Mouse (Mus musculus): ENCODE measurements at regions not wholly inside any gene's neighbourhood (a gene's known extent, or its start where the extent isn't known, plus 50 kb on each side); places are given as distances from the start of the nearest gene placed in this dataset.
A peak's percentile ranks its signal among the peaks of the same experiment; 100 is the strongest.

DNA sequence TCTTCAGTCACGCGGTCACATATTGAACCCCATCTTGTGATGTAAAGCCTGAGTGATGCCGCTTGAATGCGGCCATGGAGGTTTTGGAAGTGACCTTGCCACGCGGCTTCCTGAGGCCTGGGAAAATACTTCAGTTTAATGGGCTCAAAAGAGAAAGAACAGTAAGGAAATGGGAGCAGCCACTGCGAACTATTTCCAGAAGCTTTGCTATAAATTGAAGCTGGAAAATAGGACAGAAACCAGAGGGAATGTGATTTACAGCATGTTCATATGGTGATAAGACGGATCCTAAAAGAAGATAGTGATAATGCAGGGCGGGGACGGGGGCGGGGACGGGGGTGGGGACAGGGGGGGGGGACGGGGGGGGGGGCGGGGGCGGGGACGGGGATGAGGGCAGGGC is 52.7 kb upstream of the Trpc4 start:
- no peak for DNase-seq (ENCODE audit: low spot score in 2 of 2)

DNA sequence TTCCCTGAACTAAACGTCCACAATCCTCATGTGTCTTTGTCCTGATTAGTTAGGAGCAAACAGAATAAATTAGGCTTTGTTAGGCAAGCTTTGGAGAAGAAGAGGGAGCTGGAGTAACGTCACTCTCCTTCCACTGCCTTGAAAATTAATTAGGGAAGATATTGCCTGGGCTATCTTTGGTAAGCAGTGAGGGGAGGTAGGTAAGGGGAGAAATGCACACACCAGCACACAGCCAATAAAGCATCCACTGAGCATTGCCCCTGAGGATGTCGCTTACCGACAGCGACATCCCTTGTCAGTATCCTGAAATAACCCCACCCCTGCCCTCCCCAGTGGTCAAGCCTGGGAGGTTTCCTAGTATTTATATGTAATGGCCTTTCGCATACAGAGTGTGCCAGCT is 72.2 kb upstream of the Trpc4 start:
- no peak for DNase-seq (ENCODE audit: low spot score in 2 of 2)

DNA sequence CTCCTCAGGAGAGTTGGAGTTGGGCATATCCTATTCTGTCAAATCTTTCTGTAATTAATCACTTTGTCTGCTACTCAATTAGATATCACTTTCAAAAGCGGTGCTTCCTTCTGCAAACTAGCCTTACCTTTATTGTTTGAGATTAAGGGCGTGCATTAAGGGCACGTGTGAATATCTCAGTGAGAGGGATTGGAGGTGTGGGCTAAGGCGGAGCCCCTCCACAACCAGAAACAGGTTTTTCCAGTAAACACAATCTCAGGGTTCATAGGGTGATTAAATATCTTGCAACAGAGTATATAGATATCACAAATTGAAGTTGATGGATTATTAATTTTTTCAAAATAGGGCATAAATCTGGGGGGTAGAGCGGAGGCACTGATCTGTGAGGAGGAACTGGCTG is 79.4 kb upstream of the Trpc4 start:
- no peak for DNase-seq (ENCODE audit: low spot score in 2 of 2)

GRCm38 (mm10) chr3:54060653-54061052 is 95.2 kb upstream of the Trpc4 start:
- no peak for DNase-seq (ENCODE audit: low spot score in 2 of 2)

DNA sequence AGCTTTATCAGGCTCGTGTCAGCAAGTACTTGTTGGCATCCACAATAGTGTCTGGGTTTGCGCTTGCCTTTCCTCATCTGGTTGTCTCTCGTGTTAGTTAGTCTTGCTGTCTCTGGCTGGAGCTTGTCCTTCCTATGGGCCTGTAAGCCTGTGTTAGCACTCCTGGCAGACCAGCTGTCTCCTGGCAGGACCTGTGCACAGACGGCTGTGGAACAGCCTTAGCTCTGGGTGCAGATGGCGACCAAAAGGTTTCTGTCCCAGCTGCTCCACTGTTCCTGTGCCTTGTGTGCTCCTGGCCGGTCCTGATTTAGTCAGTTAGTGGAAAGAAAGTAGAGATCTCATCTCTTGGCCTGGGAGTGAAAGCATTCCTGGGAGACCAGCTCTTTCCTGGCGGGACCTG is 101.5 kb upstream of the Trpc4 start:
- DNase-seq (ENCODE audit: low spot score in 2 of 2) = no peak

GRCm38 (mm10) chr3:54049370-54049769 is 106.5 kb upstream of the Trpc4 start:
- DNase-seq (ENCODE audit: low spot score in 2 of 2) = no peak

- DNase-seq (ENCODE audit: low spot score in 2 of 2) = no peak
These were observed 107.7 kb upstream of the Trpc4 start for GRCm38 (mm10) chr3:54048091-54048670.

- DNase-seq (ENCODE audit: low spot score in 2 of 2) = no peak
These were observed 128.5 kb upstream of the Trpc4 start for GRCm38 (mm10) chr3:54027365-54027764.

DNA sequence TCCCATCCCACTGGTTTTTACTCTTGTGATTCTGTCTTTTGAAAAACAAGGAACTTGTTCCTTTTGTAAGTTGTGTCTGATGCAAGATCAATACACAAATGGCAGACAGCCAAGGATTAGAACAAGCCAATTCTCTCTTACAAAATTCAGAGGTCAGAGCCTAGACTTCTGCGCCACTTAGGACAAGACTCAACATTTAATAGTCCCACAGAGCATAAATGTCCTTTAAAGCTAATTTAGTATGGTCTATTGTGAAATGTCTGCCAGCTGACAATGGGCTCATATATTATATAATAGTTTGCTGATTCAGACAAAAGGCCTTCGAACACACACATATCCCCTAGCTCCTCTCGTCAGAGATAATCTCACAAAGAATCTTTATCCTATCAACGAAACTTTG is 135.6 kb upstream of the Trpc4 start:
- DNase-seq (ENCODE audit: low spot score in 2 of 2) = no peak

DNA sequence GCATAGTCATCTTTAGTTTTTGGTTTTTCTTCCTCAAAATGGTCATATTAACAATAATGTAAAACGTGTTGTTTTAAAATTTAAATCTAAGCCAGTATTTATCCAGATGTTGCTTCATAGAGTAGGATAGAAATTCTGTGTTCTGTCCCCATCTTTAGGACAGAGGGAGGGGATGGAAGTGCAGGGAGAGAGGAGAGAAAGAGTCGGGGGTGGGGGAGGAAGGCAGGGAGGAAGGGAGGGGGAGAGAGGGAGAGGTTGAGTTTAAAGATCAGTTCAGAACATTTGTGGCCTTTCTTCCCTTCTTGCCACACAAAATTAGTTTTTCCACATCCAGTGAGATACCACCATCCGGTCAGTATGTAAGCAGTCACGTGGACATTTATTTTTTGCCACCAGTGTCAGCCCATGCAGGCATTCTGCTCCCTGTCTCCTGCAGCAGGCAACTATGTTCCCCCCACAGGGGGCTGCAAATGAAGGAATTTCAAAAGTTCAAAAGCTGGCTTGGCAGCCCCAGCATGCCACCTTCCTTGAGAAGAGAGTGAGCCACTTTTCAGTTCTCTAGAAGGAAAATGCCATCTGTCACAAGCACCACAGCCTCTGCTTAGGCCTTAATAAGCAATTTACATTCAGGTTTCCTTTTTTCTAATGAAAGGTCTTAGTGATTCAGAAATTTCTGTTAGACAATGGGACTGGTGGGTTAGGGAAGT is 137.7 kb upstream of the Trpc4 start:
- DNase-seq (ENCODE audit: low spot score in 2 of 2) = no peak

DNA sequence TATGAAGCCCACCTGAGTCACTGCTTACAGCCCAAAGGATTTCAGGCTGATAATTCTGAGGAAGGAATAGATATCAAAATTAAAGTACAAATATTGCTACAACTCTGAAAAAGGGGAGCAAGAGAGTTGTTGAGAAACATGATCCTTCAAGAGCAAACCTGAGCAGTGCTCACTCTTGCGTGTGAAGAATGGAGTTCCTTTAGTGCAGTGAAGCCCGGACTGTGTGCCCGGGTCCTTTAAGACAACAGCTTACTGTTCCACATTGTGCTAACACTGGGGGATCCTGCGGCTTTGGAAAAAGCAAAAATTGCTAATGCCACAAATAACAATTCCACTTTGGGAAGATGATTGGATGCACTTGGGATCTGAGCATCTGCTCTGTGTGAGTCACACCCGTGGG is 139.0 kb upstream of the Trpc4 start:
- no peak for DNase-seq (ENCODE audit: low spot score in 2 of 2)

DNA sequence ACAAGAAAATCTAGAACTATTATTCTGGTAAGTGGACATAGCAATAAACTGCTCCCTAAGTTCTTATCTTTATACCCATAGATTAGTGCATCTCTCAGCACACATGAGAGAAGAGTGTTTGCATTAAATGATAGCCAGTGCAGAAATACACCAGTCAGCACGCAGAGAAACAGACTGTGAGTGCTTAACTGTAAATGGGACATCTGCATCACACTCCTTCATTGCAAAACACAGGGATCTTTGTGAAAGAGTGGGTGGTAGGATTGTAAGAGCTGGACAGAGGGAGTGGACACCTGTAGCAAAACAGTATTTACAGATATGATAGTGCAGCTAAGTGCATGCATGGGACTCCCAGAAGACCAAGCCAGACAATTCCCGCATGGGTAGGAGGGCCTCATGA is 144.8 kb upstream of the Trpc4 start:
- DNase-seq (ENCODE audit: low spot score in 2 of 2) = no peak

- DNase-seq (ENCODE audit: low spot score in 2 of 2) = no peak
These were observed 129.4 kb upstream of the Ufm1 start for GRCm38 (mm10) chr3:53992993-53993392.

DNA sequence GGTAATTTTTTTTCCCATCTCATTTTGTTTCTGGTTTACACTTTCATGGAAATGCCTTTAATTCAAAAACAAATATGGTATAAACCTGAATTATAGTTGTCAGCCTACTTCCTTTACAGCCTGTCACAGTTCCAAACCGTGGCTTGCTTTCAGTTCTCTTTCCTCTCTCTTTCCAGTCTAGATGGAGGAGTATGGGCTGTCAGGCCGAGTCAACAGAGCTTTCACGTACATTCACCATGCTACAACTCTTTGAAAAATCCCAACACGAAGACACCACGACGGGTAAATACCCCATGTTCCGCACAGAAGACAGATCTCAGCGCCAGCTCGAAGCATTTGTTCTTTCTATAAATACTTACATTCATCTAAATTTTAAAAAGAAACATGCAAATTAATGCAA is 125.2 kb upstream of the Ufm1 start:
- DNase-seq (ENCODE audit: low spot score in 2 of 2) = no peak

- DNase-seq (ENCODE audit: low spot score in 2 of 2) = no peak
These were observed 124.6 kb upstream of the Ufm1 start for GRCm38 (mm10) chr3:53988256-53988655.

DNA sequence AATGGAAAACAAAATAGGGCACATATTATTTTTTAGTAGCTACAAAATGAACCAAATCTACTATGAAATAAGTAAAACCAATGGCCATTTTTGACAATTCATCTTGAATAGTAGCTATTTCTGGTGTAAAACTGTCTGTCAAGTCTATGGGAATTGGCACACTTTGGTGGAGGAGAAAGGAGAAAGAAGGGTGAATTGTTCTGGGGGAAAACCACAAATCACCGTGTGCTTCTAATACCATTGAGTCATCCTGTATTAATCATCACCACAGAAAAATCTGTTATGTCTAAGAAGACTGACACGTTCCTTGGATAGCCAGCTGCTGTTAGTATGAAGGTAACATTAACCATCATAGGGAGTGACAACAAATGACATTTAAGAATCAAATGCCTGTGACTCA is 123.7 kb upstream of the Ufm1 start:
- no peak for DNase-seq (ENCODE audit: low spot score in 2 of 2)

GRCm38 (mm10) chr3:53984743-53985550 is 121.3 kb upstream of the Ufm1 start:
- DNase-seq (ENCODE audit: low spot score in 2 of 2) = no peak

GRCm38 (mm10) chr3:53982311-53982710 is 118.7 kb upstream of the Ufm1 start:
- no peak for DNase-seq (ENCODE audit: low spot score in 2 of 2)

- DNase-seq (ENCODE audit: low spot score in 2 of 2) = no peak
These were observed 118.0 kb upstream of the Ufm1 start for GRCm38 (mm10) chr3:53981585-53981984.

- DNase-seq (ENCODE audit: low spot score in 2 of 2) = no peak
These were observed 113.9 kb upstream of the Ufm1 start for GRCm38 (mm10) chr3:53977379-53978080.

DNA sequence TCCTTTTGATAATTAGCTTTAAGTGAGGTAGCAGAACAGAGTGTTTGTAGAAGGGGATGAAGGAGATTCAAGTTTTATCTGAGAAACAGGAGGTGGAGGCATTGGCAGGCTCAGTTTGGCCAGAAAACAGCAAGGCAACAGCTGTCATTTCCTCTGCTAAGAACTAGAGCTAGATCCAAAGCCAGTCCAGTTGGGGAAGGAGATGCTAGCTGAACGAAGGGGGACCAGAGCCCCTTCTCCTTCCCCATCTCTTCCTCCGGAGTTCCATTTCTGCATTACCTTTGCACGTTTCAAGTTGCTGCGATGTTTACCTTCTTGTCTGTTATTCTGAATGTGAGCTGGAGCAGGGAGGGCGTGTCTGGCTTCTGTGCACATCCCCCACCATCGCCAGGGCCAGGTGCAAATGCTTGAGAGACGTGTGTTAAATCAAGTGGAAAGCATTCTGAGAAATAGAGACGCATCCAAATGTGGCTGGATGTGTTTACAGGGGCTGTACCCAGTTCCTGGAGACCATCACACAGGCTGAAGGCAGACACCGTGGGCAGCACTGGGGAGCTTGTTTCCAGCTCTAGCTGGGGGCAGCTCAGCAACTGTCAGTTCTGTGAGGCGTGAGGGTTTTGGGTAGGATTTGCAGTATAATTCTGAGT is 111.4 kb upstream of the Ufm1 start:
- peak in 1 of 2 experiments; percentile 11 for DNase-seq (ENCODE audit: low spot score in 2 of 2)
